Mouse (Mus musculus): ENCODE results near the gene Lce1a1.
"Not testable (repeated sequence)": the region's sequence is repeated elsewhere in the genome, so short reads cannot be mapped to it uniquely, and the experiment has no call there.

The Lce1a1 gene

DNA sequence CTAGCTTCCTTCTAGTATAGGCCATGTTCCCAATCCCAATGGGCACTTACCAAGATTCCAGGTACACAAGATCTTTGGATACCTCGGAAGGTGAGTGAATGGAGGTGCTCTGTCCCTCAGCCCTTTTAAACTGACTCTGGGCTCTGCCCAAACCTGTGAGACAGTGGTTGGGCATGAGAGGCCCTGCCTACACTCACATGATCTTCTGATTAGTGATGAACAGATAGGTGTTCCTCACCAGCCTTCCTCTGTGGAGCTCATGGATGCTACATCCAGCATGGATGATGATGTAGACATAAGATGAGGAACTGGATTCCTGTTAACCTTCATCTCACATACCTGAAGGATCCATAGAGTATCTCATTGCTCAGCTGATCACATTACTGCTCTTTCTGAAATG, at the start of gene Lce1a1:
Gene Lce1a1 (minus strand): TSS at position 101 of the 400 bp plus-strand sequence.
- DNase-seq = no peak

DNA sequence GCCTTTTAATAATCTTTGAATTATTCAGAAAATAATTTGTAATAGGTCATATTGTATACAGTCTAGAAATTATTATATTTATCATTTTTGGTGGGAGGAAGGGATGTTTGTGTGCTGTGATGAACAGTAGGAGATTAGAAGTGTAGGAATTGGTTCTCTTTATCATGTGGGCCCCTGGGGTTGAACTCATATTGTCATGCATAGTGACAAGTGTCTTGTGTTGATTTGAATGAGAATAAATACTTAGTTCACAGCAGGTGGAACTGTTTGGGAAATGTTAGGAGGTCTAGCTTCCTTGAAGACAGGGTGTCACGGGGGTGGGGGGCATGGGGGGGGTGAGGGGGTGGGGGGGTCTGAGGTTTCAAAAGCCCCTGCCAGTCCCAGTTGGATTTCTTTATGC, 46.5 kb upstream of the Lce1a1 start:
- DNase-seq = no peak

DNA sequence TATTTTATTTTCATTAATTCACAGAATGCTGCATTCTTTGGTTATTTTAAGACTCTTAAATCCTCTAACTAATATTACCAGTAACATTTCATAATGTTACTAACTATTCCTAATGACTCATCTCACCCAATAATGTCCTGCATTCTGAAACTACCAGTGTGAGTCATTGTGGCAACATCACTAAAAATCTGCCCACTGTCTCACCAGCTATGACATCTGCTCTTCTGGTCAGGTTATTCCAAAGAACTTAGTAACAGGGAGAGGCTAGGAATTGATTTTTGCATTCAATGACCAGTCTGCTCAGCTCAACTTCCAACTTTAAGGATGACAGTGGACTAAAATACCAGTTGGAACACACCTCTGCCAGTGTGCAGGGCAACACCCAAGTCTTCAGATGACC, 43.6 kb upstream of the Lce1a1 start:
- DNase-seq = no peak

DNA sequence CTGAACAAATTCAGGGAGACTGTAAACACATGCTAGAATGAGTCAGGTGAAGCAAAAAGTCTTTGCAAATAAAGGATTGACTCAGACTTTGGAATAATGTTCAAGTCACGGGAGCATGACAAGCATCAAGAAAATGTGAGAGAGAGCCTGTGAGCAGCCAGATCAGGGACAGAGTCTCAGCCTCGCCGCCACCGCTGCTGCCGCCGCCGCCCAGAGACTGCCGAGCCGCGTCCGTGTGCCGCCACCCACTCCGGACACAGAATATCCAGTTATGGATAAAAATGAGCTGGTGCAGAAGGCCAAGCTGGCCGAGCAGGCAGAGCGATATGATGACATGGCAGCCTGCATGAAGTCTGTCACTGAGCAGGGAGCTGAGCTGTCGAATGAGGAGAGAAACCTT, 41.0 kb upstream of the Lce1a1 start:
- DNase-seq = not testable (repeated sequence)

DNA sequence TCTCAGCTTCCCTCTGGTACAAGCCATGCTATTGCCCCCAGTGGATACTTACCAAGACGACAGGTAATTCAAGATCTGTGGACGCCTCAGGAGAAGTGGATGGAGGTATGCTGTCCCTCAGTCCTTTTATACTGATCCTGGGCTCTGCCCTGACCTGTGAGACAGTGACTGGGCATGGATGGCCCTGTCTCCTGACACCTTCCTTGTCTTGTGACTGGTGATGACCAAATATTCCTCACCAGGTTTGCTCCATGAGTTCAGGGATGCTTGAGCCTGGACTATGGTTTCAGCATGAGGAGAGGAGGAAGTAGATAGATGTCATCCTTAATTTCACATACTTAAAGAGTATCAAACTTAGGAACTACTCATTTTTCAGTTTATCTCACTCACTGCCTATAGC, 39.0 kb upstream of the Lce1a1 start, which contains the start of gene Lce1d:
Gene Lce1d (minus strand): TSS at position 101 of the 400 bp plus-strand sequence.
- no peak for DNase-seq

DNA sequence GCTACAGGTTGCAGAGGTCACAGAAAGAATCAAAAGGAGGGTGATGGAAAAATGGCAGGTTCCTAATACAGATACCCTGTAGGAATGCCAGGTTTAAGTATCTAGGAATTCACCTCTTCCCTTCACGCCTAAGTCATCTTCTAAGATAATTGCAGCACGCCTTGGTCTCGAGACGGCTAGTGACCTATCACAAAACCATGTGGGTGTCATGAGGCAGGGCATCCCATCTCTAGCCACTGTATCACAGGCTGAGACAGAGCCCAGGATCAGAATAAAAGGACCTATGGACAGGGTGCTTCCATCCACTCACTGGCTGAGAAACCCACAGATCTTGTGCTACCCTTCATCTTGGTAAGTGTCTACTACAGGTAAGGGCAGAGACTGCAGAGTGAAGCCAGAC, 30.8 kb upstream of the Lce1a1 start, which contains the start of gene Lce1c:
Gene Lce1c (plus strand): TSS at position 301 of the 400 bp plus-strand sequence.
- no peak for DNase-seq

DNA sequence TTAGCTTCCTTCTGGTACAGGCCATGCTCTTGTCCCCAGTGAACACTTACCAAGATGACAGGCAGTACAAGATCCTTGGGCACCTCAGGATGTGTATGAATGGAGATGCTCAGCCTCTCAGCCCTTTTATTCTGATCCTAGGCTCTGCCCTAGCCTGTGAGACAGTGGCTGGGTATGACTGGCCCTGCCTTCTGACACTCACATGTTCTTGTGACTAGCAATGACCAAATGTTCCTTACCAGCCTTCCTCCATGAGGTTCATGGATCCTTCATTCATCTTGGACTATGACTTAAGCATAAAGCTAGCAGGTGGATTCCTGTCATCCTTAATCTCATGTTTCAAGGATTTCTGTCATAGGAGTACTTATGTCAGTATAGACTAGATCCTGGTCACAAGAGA, 22.1 kb upstream of the Lce1a1 start, which contains the start of gene Lce1a2:
Gene Lce1a2 (minus strand): TSS at position 101 of the 400 bp plus-strand sequence.
- DNase-seq = no peak

DNA sequence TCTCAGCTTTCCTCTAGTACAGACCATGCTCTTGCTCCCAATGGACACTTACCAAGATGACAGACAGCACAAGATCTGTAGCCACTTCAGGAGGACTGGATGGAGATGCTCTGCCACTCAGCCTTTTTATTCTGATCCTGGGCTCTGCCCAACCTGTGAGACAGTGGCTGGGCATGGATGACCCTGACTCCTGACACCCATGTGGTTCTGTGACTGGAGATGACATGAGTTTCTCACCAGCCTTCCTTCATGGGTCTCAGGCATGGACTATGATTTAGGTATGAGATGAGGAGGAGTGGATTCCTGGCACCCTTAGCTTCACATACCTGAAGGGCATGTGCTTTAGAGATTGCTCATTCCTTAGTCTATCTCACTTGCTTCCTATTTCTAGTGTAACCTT, 8.7 kb upstream of the Lce1a1 start, which contains the start of gene Lce1b:
Gene Lce1b (minus strand): TSS at position 101 of the 400 bp plus-strand sequence.
- no peak for DNase-seq

DNA sequence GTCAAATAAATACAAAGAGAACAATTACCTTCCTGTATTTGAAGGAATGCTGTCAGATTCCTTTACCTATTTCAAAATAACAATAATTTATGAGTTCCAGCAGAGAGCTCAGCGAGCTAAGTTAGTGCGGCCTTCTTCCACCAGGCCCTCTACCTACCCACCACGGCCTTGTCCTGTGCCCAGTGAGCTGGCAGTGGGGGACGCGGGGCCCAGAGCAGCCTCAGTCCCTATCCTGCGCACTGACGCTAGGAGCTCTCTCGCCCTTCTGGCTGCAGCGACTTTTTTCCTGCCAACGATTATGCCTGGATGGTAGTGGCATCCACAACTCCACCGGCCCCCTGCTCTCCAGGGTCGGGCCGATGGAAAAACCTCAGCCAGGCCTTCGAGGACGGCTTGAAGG, 8.3 kb downstream of the Lce1a1 start:
- no peak for DNase-seq

DNA sequence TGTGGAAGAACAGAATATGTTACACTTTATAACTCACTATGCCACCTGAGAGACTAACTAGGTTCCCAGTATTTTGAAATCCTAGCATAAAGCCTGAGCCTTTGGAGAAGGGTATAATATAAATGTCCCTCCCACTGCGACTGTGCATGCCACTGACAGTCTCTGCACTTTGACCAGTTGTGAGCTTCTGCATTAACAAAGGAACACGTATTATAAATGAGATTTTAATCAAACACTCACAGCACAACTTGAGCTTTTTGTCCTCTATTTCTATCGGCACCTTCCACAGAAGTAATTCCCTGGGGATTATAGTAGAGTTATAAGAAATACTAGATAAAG, 9.5 kb downstream of the Lce1a1 start:
- no peak for DNase-seq

DNA sequence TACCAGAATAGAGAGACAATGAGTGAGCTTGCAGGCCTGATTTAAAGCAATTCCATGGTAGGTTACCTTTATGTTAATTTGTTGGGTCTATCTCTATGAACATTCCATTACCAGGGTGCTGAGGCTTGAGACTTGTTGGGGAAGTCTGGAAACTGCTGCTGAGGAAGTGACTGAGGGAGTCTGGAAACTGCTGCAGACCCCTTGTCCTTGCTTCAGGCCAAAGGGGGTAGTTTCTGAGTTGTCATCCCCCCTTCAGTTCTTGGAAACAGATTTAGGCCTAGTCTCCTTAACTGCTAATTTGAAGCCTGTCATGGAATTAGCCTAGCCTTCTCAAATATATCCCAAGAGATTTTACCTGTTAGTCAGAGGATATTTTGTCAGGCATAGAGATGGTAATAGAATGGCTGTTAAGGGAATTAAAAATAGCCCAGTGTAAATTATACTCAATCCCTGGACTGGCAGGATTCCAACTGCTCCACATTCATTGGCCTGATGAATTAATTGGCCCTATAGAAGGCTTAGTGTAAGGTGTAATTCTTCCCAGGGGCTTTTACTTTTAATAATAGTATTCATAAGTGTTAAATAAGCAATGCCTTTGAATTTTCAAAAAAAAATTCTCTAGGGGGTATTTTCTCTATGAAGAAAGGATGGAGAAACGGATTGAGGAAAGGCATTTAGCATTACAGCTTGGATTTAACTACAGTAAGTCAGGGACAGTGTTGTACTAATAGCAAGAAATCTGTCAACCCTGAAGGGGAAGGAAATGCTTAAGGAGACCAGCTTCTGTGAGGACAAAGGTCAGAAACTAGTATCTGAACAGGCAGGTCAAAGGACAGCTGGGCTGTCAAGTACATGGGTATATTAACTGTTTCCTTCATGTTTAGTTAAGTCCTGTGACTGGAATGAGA, 10.1 kb downstream of the Lce1a1 start:
- DNase-seq = peak; percentile 53

DNA sequence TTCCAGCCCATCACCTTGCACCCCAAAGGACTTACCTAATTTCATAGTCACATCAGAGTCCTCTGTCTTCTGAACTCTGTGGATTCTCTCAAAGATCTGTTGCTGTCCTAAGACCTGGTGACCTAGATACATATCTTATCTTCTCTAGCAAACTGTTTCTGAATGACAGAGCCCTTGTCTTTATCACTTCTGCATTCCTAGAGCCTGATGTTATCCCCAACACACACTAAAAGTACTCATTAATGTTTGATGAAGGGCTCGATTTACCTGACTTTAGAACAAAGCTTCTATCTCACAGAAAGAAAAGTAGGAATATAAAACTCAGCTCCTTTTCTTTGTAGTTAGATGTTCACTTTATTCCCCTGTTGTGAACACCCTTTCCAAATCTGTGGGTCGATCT, 26.5 kb downstream of the Lce1a1 start, which contains the start of gene Lce6a:
Gene Lce6a (minus strand): TSS at position 101 of the 400 bp plus-strand sequence.
- DNase-seq = no peak

DNA sequence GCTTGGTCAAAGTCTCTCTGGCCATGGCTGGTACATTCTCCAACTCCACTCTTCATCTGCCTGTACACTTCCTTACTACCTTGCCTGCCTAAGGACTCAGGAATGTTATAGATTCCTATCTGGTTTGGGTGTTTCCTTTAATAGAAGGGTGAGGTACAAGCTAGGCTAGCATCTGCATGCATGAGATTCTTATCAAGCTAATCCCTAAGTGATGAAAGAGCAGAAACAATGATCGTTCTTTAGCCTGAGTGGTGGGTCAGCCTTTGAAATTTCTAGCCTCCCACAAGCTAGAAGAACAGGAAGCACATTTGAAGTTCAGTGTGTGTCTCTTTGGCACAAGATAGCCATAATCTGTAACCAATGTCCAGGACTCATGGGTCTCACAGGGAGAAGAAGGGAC, 38.3 kb downstream of the Lce1a1 start:
- DNase-seq = no peak

DNA sequence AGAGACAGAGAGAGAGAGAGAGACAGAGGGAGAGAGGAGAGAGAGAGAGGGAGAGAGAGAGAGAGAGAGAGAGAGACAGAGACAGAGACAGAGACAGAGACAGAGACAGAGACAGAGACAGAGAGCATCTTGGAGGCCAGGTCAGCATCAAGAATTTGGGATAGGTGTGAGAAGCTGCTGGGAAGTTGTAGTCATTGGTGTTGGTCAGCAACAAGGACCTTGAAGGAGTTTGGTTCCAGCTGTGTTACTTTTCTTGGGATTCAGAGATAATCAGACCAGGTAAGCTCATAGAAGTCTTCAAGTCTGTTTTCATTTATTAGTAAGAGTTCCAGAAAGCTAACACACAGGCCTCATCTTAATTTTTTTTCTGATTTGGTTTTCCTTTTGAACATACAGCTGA, 40.7 kb downstream of the Lce1a1 start, which contains the start of gene 2210017I01Rik:
Gene 2210017I01Rik (minus strand): TSS at position 101 of the 400 bp plus-strand sequence.
- DNase-seq = no peak

DNA sequence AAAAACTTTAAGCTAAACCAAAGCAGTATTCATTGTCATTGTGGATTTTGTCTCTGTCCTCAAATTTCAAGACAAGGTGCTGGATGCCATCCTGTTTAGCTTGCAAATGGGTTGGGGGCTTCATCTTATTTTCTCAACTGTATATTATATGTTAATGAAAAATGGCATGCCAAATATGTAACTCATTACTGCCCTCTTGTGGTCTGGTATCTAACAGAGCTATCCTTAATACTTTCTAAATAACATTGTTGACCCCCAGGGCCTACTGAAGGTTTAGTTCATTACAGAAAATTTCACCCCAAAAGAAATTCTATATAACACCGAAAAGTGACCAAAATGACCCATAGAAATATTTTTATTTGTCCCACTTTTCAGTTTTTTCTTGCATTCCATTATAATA, 45.9 kb downstream of the Lce1a1 start:
- no peak for DNase-seq

DNA sequence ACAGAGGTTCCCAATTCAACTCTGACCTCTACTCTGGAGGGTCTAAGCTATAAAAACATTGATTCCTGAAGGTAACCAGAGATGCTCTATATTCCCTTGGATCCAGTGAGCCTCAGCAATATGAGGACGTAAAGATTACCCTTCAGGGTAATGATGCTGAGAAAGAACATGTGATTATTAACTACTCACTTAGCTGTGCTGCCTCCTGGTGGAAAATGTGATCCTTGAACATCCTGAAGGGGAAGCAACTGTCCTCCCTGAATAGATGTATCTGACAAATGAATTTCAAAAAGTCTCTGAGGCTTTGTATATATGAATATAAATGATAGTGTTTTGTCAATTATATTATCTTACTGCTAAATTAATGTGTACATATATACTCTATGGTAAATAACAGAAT, 47.7 kb downstream of the Lce1a1 start:
- no peak for DNase-seq

DNA sequence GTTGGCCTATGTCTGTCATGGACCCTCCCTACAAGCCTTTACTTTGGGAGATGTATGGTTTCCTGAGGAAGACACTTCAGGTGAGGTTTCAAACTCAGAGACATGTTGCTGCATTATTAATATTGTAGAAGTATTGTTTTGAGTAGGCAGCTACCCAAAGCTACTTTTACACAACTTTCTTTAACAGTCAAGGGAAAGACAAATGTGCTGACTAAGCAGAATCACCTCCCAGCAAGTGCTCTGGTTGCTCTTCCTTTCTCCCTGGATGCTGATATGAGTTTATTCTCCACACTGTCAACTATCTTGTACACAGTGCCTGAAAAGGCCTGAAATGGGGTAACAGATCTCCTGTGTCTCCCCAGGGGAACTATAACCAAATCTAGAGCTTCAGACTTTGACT, 48.1 kb downstream of the Lce1a1 start:
- no peak for DNase-seq

DNA sequence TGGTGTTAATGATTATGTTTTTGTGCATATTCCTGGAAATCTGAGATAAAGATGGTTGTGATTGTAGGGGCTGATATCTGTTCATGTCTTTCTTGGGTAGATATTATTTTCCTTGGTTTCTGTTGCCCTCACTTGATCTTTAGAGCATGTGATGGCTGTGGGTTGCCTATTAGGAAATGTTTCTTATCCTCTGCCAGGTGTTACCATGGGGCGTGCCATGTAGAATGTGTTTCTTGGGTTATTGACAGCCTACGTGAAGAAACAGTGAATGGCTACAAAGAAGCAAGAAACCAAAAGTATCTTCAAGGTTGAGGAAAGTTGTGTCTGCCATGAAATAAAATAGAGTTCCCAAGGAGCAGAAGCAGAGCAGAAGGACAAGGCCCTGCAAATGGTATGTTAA, 49.7 kb downstream of the Lce1a1 start:
- DNase-seq = no peak
